Mouse (Mus musculus) adrenal gland, postnatal 4 days (tissue): ENCODE results near the gene Bcl11a. TPM values are rescaled to one million over a fixed set of nuclear protein-coding genes. Genes with fewer than 3 reads are reported as not detected.
A peak's percentile ranks its signal among the peaks of the same experiment; 100 is the strongest.

Experiments
- DNase-seq, 2 experiments: peaks; one replicate each; pipeline ENCODE4 v3.0.0; 2021 to 2022; ENCODE audit warnings: low spot score in 2 of 2, mixed read lengths in 2 of 2
- total RNA-seq, 2 experiments: library from RNA; stranded (reverse); gene quantifications; 2 replicates each; pipeline ENCODE4 v1.2.3; 2021

Gene Bcl11a
- total RNA-seq, 2 experiments from 2014 or later, result 5.9 to 7.8 TPM

DNA sequence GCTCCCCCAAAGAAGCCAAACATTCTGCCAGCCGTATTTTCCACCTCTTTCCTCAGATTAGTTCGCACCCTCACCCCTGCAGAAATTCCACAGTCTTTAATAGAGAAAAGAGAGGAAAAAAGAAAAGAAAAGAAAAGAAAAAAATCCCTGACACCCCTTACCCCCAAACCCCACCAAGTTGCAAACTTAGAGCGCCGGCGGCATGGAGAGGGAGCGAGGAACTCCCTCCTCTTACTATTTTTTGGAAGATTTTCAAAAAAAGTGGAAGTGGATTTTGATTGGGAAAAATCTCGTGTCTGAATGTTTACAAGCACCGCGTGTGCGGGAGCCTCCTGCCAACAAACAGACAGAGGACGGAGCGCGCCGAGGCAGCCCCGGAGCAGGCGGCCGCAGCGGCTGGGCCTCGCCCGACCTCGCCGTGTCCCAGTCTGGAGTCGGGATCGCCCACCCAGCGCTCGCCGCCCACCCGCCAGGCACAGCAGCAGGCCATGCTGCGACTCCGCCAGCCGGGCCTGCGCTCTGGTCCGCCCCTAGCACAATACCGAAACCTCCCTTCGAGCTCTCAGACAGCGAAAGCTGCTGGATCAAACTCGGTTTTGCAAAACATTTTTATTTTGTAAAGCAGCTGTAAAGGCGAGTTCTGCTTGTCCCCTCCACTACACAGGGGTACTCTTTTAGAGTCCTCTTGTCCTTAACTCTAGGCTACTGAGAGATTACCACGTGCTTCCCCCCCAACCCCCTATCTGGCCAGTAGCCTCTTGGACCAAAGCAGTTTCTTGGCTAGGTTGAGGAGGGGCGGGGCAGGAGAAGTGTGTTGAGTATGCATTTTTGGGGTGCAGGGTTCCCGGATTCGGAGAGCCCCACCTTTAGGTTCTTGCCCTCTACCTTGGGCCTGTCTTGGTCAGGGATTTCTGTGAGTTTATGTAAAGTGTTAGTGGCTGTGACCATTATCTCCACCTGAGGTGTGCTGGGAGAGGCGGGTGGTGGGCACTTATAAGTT, 1.8 kb downstream of the Bcl11a start:
- DNase-seq, result no peak

GRCm38 (mm10) chr11:24080541-24080940, 2.7 kb downstream of the Bcl11a start:
- DNase-seq, result no peak

DNA sequence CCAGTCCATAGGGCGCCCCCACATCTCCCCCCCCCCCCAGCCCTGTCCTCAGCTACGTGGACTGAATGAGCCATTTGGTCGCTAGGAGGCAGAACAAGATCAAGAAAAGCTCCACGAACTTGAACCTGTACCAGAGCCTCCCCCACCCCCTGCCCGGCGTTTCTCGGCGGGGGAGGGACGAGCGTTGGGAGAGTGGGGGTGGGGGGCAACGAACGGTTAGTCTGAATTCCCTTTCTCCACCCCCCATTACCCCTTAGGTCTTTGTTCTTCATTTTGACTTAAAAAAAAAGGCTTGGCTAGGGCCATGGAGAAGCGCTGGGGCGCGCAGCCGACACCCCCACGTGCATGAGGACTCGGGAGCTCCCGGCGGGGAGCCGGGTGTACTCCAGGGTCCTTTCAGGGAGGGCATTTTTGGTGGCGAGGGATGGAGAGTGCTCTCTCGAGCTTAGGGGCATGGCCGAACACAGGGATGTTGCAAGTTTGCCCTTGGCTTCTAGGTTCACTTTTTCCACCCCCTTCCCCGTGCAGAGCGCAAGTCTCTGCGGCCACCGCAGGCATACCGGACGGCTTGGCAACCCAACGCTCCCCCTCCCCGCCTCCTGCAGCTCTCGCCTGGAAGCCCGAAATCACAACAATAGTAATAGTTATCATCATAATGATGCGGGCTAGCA, 3.3 kb downstream of the Bcl11a start:
- DNase-seq, result peak in 1 of 2 experiments; percentile 33

GRCm38 (mm10) chr11:24081687-24082384, 4.0 kb downstream of the Bcl11a start:
- DNase-seq, result peak in 1 of 2 experiments; percentile 17

DNA sequence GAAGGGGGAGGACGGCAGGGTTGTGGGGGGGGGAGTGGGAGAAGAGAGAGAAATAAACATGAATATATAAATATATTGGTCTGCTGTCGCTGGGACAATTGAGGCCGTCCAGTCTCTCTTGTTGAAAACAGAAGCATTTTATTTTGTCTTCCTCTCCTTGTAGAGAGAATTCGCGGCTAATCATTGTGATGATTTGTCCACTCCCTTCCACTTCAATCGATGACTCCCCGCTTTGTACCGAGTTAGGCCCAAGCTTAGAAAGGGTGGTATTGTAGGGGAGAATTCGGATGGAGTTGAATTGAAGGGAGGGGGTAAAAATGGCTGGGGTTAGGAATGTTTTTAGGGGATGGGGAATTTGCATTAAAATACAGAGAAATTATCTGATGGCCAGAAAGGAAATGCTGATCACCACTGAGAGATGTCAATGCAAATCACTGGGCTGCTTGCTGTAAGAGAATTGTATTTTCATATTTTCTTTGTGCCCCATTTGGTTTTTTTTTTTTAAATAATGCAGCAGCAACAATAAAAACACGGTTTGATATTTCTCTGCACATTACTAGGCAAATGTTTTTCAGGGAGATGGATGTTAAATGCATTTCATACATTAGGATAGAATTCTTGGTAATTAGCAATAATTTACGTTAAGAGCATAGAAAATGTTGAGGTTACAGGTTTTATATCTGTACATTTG, 4.7 kb downstream of the Bcl11a start:
- no peak for DNase-seq

GRCm38 (mm10) chr11:24083076-24083405, 5.2 kb downstream of the Bcl11a start:
- DNase-seq, result no peak

DNA sequence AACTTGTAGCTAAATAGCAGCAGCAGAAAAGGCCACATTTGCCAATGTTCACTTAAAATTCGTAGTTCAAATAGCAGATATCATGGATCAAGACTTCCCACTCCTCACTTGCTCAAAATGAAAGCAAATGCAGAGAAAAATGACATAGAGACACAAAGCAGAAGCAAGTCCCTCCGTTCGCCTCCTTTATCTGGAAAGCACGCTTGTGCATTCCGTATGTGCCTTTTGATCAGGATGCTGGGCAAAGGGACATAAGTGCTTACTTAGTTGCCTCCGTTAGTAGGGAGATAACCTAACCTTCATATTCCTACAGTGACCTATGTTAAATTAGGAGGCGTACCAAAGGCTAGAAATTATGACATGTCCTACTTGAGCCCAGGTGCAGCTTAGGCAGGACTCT, 5.6 kb downstream of the Bcl11a start:
- DNase-seq, result no peak

DNA sequence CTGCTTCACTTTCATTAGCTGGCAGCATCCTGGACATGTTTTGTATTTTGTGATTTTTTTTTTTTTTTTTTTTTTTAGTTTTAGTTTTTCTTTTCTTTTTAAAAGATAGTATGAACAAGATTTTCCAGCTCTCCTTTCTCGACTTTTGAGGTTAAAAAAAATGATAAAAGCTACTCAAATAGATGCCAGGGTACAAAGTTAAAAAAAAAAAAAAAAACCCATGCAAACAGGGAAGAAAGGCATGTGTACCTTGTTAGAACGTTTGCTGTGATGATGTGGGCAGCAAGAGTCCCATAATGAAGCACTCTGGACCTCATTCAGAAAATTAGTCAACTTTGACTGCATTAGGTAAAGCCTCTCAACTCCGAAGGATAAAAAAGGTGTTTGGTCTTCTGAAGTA, 6.2 kb downstream of the Bcl11a start:
- DNase-seq, result no peak

- DNase-seq, result no peak
Measured at GRCm38 (mm10) chr11:24084590-24084989, 6.7 kb downstream of the Bcl11a start.

DNA sequence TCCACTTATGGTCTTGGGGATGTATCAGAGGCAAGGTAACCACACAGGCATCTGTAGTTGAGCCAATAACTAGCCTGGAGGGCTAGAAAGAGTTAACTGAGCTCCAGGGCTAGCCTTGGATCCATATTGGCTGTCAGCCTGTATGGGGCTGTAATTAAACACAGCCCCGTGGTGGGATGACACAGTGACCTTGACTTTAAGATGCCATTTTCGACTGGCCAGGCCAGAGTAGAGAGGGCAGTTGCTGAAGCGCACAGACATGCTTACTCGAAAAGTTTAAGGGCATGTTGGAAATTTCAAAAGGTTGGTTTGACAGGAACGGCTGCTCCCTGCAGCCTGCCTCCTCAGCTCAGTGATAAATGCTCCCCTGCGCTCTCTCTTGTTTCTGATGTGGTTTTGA, 8.1 kb downstream of the Bcl11a start:
- no peak for DNase-seq

- DNase-seq, result no peak
Measured at GRCm38 (mm10) chr11:24087069-24087468, 9.2 kb downstream of the Bcl11a start.

- DNase-seq, result no peak
Measured at GRCm38 (mm10) chr11:24090443-24090842, 12.6 kb downstream of the Bcl11a start.

- DNase-seq, result no peak
Measured at GRCm38 (mm10) chr11:24091393-24092080, 13.7 kb downstream of the Bcl11a start.

GRCm38 (mm10) chr11:24092618-24093017, 14.8 kb downstream of the Bcl11a start:
- DNase-seq, result no peak

GRCm38 (mm10) chr11:24094086-24094487, 16.2 kb downstream of the Bcl11a start:
- no peak for DNase-seq

DNA sequence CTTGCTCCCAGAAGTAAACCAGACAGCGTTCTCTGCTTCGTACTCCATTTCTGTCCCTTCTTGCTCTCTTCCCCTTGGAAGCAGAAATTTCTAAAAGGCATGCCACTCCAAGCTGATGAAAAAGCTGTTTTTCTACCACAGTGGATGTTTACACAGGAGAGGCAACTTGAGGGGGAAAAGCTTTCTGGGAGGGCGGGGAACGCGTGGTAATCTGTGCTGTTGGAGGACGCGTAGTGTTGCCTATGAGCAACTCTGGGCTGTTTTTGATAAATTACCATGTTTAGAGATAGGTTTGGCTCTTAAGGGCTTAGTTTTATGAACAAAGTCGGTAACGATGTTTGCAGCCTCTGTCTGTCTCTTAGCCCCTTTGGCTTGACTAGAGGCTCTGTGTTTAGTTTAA, 17.4 kb downstream of the Bcl11a start:
- DNase-seq, result no peak

DNA sequence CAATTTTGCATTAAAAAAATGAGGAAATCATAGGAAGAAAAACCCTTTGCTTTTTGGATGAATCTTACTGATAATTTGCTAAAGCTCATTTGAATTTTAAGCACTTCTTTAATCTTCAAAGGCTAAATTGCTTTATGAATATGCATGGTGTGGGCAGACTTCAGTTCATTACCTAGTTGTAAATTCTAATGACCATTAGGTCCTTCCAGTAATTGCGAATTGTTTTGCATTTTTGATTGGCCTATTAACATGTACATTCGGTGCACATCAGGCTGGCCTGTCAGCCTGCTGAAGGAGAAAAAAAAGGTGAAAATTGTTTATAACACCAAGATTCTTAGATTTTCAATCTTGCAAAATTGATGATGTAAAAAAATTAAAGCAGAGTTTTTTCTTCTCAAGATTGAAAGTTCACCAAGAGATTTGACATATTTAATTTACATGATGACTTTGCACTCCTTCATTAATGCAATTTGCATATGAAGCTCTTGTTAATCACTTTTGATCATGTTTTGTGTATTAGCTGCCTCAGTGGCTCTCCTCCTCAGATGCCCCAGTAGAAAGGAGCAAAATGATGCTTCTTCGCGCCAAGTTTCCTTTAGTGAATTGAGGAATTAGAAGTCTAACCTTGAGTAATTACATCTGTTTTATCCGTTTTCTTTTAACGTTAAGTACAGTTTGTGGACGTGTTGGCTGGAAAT, 17.9 kb downstream of the Bcl11a start:
- no peak for DNase-seq

DNA sequence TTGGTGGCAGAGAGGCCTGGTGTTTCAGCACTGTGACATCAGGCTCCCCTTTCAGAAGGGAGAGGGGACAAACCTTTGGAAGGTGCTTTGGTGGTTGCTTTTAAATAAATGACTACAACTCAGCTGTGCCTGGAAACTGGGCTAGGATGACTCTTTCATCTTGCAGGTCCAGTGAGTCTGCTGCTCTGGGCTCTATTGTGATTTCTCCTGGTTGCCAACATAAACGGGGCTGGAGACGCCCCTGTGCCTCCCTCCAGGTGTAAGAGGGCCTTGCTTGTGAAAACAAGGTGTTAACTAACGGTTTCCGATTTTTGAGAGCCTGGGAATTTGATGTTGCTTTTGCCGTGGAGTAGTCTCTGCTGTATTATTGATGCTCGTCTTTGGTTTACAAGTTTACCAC, 18.6 kb downstream of the Bcl11a start:
- DNase-seq, result no peak

- DNase-seq, result no peak
Measured at GRCm38 (mm10) chr11:24097026-24097425, 19.2 kb downstream of the Bcl11a start.

DNA sequence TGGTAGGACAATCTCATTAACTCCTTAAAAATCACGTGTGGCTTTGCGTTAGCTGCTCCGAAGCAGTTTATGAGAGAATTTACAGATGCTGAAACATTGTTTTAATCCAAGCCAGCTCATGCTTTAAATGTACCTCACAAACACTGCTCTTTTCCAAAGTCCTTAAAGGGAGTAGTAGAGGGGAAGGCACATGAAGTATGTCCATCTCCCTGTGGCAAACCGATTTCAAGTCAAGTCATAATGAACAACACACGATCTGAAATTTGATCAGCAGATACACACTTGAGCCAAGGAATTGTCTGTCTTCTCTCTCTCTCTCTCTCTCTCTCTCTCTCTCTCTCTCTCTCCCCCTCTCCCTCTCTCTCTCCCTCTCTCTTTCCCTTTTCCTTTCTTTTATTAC, 20.2 kb downstream of the Bcl11a start:
- no peak for DNase-seq
